Mouse (Mus musculus) MN1 (cell line): ENCODE data around the gene Macrod1.
"Not testable (repeated sequence)": the region's sequence is repeated elsewhere in the genome, so short reads cannot be mapped to it uniquely, and the experiment has no call there.

ENCODE experiments used
- DNase-seq: peaks from one replicate; pipeline ENCODE4 v3.0.0-alpha.2; 2016; ENCODE audit warnings: low spot score

Macrod1 gene

DNA sequence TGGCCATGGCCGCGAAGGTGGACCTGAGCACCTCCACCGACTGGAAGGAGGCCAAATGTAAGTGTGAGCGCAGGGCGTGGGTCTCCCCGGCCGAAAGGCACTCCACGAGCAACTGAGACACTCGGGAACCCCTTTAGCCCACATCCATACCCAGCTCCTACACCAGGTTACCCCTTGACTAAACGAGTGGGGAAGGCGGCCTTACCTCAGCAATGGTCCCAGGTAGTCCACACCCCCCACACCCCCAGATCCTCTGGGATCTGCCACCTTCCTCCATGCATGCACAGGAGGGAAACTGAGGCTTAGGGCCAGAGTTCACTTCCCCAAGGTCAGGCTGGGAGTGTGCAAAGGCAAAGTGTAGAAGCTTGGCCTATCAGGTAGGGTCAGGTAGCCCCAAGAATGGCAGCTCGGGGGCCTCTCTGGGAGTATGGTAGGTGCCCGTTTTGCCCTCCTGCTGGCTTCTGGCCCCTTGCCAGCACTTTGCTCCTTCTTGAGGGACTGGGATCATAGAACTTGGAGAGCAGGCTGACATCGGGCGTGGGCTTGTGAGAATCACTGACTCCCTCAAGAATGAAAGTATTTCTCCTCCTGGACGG, 614 bp downstream of the Macrod1 start:
- no peak for DNase-seq

DNA sequence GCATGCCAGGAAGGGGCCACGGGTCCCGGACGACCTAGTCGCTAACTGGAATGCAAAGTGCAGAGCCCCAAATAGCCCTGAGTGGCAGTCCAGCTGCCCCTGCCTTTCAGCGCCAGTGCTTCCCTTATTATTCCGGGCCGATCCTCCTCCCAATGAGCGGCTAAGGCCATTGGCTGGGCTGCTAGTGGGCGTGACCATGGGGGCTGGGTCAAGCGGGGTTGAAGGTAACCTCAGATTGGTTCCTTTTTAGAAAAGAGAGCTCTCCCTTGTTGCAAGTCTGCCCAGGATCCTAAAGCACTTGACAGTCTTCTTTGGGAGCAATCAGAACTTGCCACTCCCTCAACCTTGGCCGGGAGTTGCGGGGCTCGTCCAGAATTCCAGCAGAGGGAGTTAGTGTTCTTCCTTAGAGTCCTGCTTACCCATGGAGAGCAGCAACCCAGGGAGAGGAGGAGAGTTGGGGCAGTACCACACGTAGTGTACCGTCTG, 1.2 kb downstream of the Macrod1 start:
- peak; percentile 89 for DNase-seq

DNA sequence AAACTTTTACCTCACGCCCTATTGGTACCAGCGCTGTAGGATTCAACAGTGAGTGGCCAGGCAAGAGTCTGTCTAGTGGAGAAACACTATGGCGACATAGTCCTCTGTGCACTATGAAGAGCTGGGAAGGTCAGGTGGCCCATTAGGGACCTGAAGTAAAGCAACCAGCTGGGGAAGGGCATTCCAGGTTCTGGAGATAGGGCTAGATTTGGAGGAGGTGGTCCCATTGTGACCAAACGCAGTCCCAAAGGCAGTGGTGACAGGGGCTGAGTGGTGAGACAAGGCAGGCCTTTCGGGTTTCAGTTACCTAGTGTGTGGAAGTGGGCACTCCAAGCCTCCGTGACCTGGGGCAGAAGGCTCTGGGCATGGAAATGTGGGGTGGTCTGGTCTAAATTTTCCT, 1.9 kb downstream of the Macrod1 start:
- no peak for DNase-seq

DNA sequence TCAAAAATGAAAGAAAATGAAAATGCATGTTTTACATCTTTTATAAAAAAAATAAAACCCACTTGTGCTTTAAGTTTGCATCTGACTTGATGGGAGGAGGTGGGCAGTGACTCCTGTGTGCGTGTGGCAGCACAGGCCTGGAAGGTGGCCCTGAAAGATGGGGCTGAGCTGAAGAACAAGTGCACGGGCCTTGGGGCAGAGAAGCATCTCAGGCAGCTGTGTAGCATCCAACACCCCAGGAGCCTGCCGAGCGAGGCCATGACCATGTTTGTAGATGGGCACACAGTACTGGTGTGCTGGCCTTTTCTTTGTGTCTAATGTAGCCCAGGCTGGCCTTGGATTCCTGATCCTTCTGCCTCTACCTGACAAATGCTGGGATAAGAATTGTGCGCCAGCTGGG, 5.5 kb downstream of the Macrod1 start:
- no peak for DNase-seq

DNA sequence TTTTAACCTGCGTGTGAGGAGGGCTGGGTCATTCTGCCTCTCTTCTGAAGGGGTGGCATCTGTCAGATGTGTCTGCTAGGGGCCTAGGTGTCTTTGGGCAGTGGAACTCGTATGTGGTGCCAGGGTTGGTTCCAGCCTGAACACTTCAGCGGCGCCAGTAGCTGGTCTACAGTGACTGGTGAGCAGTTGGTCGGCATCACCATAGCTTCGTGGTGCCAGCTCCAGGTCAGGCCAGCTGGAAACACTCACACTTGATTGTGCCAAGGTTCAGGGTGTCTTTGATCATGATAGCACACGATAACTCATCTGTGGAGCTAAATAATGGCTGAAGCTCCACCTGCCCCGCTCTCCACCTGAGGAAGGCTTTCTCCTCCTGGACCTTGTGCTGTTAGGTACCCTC, 6.3 kb downstream of the Macrod1 start:
- no peak for DNase-seq

DNA sequence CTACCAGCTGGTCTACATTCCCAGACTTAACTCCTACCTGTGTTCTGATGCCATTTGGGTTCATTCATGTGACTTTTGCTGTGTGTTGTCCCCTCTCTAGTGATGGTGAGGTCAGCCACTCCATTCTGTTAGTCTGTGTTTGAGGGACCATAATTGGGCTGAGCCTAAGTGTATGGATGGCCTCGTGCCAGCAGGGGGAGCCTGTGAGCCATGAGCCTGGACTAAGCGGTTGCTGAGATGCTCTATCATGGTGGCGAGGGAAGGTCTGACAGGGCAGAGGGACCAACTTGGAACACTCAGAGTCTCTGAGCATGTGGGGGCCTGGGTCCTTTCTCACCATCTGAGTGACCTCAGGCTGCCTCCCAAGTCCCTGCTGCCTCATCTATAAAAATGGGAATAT, 8.0 kb downstream of the Macrod1 start:
- DNase-seq, result peak; percentile 83

DNA sequence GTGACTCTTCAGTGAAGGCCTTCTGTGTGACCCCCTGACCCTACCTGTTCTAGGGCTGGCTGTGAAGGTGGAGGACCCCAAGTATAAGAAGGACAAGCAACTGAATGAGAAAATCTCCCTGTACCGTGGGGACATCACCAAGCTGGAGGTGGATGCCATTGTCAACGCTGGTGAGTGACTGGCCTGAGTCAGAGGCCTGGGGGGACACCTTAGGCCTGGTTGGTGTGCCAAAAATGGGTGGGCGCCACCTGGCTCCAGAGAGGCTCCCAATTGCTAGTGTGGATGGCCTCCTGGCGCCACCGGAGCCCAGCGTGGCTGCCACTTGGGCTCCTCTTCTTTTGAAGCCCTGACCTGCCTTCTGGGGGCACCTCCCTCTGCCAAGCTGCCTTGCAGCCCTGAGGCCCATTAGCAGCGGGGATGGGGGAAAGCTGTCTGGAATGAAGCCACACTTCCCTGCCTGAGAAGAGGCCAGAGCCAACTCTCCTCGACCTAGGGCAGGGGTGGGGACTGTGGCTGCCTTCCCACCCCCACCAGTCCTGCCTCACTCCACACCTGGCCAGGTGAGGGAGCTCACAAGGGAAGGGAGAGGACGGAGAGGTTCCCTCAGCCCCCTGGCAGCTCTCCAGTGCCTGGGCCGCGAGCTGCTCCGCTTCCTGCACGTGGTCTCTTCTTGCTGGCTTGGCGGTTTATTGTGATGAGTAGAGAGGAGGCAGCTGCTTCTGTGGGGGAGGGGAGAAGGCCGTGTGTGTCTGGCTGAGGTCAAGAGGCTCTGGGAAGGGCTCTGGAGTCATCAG, 9.6 kb downstream of the Macrod1 start:
- DNase-seq, result peak; percentile 70

DNA sequence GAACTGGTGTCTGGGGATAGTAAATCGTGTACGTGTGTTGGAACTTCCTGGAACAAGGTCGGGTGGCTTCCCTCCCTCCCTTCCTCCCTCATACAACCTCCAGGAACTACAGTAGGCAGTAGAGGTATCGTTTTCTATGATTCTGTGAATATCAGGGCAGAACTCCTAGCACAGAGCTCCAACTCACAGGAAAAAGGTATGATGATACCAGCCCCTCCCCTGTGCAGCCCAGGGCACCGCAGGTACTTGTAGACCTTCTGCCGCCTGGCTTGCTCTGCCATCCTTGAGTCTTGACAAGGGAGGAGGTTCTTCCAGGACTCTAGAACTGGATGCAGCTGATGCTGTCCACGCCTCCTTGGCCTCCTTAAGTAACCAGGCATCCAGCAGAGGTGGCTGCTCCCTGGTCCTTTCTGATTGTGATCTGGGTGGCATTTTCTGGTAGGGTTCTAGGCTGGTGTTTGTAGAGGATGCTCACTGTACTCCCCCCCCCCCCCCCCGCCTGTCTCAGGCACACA, 10.3 kb downstream of the Macrod1 start:
- peak; percentile 27 for DNase-seq

DNA sequence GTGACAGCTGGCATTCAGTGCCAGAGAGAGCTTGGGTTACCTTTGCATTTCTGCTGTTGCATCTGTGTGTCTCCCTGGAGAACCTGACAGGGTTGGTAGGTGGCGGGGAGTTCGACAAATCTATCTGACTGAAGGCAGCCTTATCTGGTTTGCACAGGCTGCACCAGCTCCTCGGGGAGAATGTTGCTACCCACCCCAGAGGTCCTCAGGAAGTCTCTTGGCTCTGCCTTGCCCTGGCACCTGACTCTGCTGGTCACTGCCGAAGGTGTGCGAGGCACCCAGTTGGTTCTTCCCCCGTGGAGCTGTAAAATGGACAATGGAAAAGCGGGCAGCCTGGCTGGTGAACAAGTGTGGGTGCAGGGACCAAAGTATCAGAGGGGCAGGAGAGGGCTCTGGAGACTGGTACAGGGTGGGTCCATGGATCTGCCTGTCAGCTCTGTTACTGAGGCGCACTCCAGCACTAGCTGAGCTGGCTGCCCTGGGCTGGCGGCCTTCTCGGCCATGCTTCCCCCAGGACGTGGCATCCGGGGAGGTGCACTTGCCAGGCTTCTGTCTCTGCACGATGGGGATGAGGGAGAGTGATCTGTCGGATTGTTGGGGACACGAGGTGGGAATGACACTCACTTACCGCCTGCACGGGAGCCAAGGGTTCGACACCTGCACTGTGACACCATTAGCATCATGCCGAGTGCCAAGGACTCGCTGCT, 10.9 kb downstream of the Macrod1 start:
- no peak for DNase-seq

DNA sequence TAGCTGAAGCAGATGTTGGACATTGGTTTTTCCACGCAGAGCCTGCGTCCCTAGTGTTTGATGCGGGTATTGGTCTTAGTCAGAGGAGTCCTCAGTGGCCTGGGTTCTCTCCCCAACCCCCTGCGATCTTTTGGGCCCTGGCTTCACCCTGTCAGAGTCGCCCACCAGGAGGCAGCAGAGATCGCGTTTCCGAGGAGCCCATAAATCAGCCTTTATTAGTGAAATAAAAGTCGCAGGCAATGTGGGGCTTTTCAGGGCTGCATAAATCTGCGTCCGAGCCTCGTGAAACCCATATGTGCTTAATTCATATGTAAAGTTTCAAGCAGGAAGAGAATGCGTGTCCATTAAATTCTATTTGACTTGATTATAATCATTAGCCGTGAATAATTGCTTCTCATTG, 11.5 kb downstream of the Macrod1 start:
- DNase-seq, result peak; percentile 78

DNA sequence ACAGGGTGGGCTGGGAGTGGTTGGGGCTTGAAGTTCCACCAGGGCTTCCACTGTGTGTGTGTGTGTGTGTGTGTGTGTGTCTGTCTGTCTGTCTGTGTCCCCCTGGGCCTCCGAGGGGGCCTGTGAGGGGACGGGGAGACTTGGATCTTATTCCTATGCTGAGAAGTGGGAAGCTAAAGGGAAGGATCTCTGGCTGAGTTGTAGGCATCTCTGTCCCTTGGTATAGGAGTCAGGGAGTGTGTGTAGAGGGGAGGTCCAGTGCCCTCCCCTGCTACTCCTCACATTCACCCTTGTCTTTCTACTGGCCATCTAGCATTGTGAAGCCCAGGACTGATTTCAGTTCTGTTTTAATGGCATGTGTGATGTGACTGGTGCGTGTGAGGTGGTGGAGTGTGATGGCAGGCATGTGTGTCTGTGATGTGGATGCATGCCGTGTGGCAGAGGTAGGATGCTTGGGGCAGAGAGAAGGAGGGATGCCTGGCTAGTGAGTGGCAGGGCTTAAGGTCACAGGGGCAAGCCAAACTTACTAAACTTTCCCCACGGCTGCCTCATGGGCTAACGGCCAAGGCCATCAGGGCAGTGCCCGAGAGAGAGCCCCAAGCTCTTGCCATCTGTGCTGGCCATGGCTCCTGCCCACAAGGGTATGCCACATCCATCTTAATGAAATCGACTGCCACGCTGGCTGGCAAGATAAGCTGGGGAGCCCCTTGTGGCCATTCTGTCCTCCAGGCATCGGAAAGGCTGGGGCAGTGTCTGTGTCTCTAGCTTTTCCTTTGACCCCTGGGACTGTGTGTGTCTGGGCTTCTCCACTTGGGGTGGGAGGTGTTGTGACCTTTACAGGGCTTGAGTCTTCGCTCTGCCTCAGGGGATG, 12.3 kb downstream of the Macrod1 start:
- peak; percentile 60 for DNase-seq

DNA sequence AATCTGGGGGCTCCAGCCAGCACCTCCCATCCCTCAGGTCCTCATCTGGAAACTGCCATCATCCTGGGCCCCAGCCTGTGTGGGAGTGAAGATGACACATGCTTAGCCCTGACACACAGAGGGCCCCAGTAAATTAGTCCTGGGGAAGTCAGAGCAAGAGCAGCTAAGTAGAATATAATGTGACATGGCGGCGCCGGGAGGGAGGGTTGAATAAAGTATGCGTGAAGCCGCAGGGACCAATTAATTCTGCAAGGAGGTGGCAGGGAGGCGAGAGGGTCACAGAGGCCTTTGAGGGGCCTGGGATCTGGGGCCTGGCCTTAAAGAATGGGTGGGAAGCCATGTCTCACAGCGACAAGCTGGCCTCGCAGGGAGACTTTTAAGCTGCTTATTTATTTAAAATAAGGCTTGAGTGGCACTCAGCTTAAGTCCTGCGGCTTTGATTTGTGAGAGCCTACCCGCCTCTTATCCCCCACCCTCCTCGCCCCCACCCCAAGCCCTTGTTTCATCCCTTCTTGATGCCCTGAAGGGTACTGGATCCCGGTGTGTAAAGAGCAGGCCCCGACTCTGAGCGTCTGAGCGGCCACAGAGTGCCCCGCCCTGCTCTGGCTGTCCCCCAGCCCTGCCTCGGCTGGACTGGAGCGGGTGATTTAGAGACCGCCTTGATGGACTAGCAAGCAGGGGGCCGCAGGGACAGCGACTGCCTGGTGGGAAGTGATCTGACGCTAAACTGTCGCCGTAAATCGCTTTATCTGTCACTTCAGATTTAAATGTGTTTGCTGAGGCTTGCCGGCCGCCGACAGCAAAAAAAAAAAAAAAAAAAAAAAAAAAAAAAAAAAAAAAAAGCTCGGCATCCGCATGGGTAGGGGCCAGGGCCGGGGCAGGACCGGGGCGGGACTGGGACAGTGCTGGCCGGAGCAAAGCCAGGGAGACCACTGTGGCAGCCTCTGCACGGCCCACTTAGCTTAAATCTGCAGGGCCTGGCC, 13.5 kb downstream of the Macrod1 start:
- DNase-seq, result peak; percentile 75

DNA sequence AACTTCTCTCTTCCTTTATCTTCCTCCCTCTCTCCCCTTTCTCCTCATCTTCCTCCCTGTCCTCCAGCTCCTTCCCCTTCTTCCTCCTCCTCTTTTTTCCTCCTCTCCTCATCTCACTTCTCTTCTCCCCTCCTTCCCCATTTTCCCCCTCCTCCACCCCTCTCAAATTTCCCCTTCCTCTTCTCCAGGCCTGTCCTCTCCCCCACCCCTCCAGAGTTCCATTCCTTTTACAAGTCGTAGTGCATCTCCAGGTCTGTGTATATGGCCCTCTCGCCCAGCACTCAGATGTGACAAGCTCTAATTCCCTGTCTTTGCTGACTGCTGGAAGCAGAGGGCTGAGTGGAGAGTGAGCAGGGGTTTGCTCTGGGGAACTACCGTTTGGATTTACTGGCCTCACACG, 14.2 kb downstream of the Macrod1 start:
- DNase-seq, result no peak

DNA sequence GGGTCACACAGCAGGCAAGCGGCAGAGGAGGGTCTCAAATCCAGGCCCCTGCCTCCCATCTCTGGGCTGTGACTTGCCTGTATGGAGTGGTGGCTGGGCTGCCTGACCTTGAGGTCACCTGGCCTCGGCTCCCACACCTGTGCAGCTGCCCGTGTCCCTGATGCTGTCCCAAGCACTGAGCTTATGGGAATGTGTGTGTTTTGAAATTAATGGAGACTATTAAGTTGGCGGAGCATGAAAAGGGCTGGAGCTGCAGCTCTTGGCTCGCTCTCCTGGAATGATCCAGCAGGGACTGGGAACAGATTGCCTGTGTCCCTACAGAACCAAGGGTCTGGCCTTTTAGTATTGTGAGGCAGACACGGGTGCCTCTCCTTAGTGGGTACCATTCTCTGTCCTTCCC, 15.6 kb downstream of the Macrod1 start:
- no peak for DNase-seq

DNA sequence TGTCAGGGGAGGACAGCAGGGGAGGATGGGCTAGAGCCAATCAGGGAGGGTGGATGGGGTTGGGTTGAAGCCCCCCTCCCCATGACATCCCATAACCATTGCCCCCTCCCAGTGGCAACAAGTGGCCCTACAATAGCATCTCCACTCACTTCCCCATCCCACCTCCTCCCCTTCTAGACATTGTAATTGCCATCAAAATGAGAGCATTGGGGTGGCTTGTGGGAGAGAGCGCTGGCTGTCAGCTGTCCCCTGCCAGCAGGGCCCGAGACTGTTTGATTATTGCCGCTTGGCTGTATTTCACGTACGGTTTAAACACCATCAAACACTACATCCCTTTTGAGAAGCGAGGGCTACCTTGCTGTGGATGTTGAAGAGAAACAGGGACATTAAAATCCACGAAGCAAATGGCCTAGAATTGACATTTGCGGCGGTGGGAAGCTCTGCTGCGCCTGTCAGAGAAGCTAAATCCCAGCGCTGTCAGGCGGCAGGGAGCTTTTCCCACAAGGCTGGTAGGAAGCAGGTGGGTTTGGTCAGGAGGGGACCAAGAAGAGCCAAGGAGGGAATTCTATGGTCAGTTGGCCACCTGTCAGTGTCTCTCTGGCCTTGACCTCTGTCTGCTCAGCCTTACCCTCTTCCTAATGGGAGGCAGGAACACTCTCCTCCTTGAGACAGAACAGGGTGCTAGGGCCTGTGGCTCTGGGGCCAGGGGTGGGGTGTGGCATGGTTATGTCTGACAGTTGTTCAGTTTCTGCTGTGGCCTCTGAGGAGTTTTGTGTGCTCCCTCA, 17.6 kb downstream of the Macrod1 start:
- DNase-seq, result no peak

DNA sequence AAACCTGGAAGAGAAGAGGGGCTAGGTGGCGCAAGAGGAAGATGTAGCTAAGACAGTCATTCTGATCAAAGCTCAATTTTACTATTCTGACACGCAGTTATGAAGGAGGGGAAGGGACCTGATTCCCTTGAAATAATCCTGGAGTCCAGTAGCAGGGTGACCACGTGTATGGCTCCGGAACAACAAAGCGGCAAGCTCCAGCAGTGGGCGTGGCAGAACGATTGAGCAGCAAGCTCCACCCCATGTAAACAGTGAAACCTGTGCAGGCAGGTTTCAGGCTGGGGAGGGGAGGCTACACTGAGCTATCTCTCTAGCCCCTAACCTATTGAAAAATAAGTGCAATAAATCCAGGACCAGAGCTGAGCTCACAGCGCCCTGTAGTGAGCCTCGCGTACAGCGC, 18.7 kb downstream of the Macrod1 start:
- not testable (repeated sequence) for DNase-seq

DNA sequence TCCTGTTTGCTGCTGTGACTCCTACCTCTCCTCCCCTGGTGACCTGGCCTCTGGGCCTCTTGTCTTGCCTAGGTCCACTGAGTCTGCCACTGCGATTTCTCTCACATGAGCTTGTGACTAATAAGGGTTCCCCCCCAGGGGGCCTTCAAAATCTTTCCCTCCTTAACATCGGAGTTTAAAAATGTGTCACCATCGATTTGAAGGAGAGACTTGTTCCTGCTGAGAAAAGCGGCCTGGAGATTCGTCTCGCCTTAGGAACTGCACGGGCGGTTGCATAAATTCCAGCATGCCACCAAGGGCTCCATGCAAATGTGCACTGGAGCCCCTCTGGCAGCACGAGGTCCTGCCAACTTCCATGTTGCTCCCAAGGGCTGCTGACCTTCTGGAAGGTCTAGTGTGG, 21.1 kb downstream of the Macrod1 start:
- DNase-seq, result no peak

DNA sequence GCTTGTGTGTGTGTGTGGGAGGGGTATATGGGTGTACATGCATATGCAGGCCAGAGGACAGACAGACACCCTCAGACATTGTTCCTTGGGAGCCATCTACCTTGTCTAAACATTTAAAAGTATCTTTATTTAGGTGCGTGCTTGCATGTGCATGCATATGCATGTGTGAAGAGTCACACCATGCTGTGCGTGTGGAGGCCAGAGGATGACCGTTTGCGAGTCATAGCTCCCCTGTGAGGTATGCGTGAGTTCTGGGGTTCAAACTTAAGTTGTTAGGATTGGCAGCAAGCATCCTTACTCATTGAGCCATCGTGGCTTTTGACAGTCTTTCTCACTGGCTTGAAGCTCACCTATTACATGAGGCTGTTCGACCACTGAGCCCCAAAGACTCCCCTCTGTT, 21.7 kb downstream of the Macrod1 start:
- no peak for DNase-seq

DNA sequence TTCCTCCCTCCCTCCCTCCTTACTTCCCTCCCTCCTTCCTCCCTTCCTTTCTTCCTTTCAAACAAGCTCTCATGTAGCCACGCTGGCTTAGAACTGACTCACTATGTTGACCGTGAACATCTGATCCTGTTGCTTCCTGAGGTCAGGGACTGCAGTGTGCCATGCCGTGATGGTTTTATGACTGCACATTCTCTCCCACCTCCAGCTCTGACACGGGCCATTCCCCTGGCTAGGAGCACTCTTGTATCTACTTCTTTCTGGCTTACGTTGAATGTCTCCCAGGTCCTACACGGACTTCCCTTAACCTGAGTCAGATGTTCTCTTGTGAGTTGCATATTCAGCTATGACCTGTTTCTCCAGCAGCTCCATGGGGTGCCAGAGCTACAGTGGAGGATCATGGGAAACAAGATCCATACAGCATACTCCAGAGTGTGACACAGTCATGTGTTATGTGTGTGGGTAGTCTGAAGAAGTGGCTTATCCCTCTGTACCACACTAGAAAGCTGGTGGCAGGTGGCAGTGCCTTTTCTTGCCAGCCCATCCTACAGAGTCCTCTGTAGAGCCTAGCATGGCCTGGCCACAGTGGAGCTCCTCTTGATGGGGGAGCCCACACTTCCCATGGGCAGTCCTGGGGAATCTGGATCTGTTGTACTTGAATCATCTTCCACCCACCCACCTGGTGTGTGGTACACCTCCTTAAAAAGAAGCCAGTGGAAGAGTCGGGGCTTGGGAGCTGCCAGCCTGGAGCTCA, 25.1 kb downstream of the Macrod1 start:
- DNase-seq, result no peak
